Mouse (Mus musculus) left cerebral cortex, postnatal 25 days (tissue): ENCODE results near the gene Golph3l. TPM values are rescaled to one million over a fixed set of nuclear protein-coding genes. Genes with fewer than 3 reads are reported as not detected.

Experiments
- DNase-seq, 2 experiments: peaks; one replicate each; pipeline ENCODE4 v3.0.0; 2022; ENCODE audit warnings: low spot score in 2 of 2, mixed read lengths in 1 of 2
- intact Hi-C: fragments of 180-260 bp; cut with DNase I; formaldehyde crosslinking; loops from one replicate; pipeline ENCODE4 v1.15.1; 2025
- total RNA-seq, 2 experiments: library from RNA; stranded (reverse); gene quantifications; 2 replicates each; pipeline ENCODE4 v1.2.3; 2021

Gene Golph3l
- total RNA-seq, 2 experiments from 2014 or later, result 20.4 to 20.6 TPM

- intact Hi-C loops, result no loop called here
These were observed 78.8 kb downstream of the Golph3l start for GRCm38 (mm10) chr3:95667521-95667920.

GRCm38 (mm10) chr3:95668026-95668425 is 79.3 kb downstream of the Golph3l start:
- DNase-seq, result peak in 1 of 2 experiments; percentile 53
- intact Hi-C loops, result no loop called here

More at GRCm38 (mm10) chr3:95667521-95667920, 78.8 kb downstream of the Golph3l start:
- no peak for DNase-seq

Other genes with a start within 250 kb of the Golph3l start
- gene Setdb1, start 231.7 kb upstream of the Golph3l start, total RNA-seq, result 10 to 100 TPM; 34.7 to 37.4 TPM
- not detected for gene 4930558C23Rik, start 186.1 kb upstream of the Golph3l start, total RNA-seq
- 10 to 100 TPM; 32.5 to 37.0 TPM for gene Arnt, start 154.5 kb upstream of the Golph3l start, total RNA-seq
- gene Ctsk, start 89.7 kb upstream of the Golph3l start, total RNA-seq, result 1 to 10 TPM; 5.9 to 8.1 TPM
- 10 to 100 TPM; 55.9 to 60.1 TPM for gene Ctss, start 62.1 kb upstream of the Golph3l start, total RNA-seq
- gene Hormad1, start 29.3 kb upstream of the Golph3l start, total RNA-seq, result not detected
- 100 to 1,000 TPM; 366 to 382 TPM for gene Ensa, start 36.1 kb downstream of the Golph3l start, total RNA-seq
- 10 to 100 TPM; 58.4 to 59.6 TPM for gene Mcl1, start 69.9 kb downstream of the Golph3l start, total RNA-seq
- gene Adamtsl4, start 99.0 kb downstream of the Golph3l start, total RNA-seq, result 1 to 10 TPM; 4.1 to 4.6 TPM
- gene Ecm1, start 150.6 kb downstream of the Golph3l start, total RNA-seq, result 10 to 100 TPM; 13.3 to 14.0 TPM
- gene Tars2, start 171.3 kb downstream of the Golph3l start, total RNA-seq, result 10 to 100 TPM; 37.1 to 41.2 TPM
- gene Rprd2, start 229.9 kb downstream of the Golph3l start, total RNA-seq, result 10 to 100 TPM; 65.2 to 69.4 TPM